Mouse (Mus musculus) stomach, postnatal 0 days (tissue): ENCODE data around the gene Rps4x.

Experiments used
- CTCF ChIP-seq: IDR thresholded peaks from 2 replicates; pipeline ENCODE4 v1.5.1; 2016; ENCODE audit warnings: antibody characterized with exemption, low read depth, mild to moderate bottlenecking, moderate library complexity
- EP300 ChIP-seq: optimal IDR thresholded peaks from 2 replicates; pipeline ENCODE3; 2016; ENCODE audit warnings: antibody characterized with exemption

DNA sequence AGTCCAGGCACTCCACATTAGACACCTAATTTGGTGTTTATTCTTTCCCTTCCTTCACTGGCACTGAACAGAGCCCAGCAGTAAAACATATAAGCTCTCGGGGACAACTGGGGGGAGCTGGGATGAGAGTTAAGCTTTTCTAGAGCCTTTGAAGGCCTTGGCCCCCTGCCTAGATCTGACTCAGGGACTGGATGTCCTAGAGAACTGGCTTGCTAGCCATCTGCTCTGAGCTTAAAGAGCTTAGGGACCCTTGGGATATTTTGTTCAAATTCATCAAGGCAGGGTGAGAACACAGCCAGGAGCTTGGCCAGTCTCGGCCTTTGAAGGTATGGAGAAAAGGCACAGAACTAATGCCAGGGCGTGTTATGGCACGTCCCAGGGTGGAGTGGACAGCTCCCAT lies 25.7 kb downstream of the Rps4x start:
- TF ChIP-seq EP300 (no peak), CTCF (no peak)
